Mouse (Mus musculus): ENCODE measurements around the gene Rgs16. TPM values are rescaled to one million over a fixed set of nuclear protein-coding genes. Genes with fewer than 3 reads are reported as not detected.
A peak's percentile ranks its signal among the peaks of the same experiment; 100 is the strongest.
"Not testable (repeated sequence)": the region's sequence is repeated elsewhere in the genome, so short reads cannot be mapped to it uniquely, and the experiment has no call there.

Gene Rgs16
- polyA plus RNA-seq, 1 experiment, result not detected

DNA sequence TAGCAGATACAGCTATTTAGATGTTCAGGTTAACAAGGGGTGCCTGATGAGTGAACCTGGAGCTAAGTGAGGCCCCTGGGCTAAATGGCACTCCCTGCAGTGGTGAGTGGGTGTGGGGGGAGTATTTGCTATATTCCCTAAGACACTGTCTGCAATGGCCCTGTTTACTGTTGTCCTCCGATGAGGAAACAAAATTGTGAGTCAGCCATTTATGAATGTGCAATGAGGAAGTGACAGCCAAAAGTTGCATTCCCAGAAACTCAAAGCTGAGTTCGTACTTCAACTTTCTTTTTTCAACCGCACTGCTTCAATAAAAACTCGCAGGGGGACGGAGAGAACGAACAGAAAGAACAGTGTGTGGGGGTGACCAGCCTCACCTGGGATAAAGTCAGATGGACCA, 12.4 kb downstream of the Rgs16 start:
- 76% methylated on average over 6 of the region's 6 CpGs for WGBS
- Histone ChIP-seq H3K27ac (ENCODE audit: insufficient read depth, low read depth, low read length) (peak overlapping the region; percentile 73; the same call in 1 of the 2 replicates), H3K4me1 (ENCODE audit: control insufficient read depth, insufficient read depth, low read length) (peaks cover 11% of the 10 kb centered on the region), H3K4me3 (ENCODE audit: insufficient read depth, low read depth, low read length) (peak overlapping the region; percentile 52; the same call in 1 of the 2 replicates)
- TF ChIP-seq CTCF (IDR thresholded peaks at IDR 0.05; ENCODE audit: insufficient read depth, low read depth, low read length), result no peak
- TF ChIP-seq POLR2A (IDR thresholded peaks at IDR 0.05; ENCODE audit: insufficient read depth, low read depth, low read length), result no peak

DNA sequence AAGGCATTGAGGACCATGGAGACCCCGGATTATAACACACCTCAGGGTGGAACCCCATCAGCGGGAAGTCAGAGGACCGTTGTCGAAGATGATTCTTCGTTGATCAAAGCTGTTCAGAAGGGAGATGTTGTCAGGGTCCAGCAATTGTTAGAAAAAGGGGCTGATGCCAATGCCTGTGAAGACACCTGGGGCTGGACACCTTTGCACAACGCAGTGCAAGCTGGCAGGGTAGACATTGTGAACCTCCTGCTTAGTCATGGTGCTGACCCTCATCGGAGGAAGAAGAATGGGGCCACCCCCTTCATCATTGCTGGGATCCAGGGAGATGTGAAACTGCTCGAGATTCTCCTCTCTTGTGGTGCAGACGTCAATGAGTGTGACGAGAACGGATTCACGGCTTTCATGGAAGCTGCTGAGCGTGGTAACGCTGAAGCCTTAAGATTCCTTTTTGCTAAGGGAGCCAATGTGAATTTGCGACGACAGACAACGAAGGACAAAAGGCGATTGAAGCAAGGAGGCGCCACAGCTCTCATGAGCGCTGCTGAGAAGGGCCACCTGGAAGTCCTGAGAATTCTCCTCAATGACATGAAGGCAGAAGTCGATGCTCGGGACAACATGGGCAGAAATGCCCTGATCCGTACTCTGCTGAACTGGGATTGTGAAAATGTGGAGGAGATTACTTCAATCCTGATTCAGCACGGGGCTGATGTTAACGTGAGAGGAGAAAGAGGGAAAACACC, 13.7 kb downstream of the Rgs16 start:
- TF ChIP-seq CTCF (IDR thresholded peaks at IDR 0.05; ENCODE audit: insufficient read depth, low read depth, low read length) (no peak), POLR2A (IDR thresholded peaks at IDR 0.05; ENCODE audit: insufficient read depth, low read depth, low read length) (no peak)
- H3K4me1 ChIP-seq (ENCODE audit: control insufficient read depth, insufficient read depth, low read length), result peaks cover 11% of the 10 kb centered on the region

DNA sequence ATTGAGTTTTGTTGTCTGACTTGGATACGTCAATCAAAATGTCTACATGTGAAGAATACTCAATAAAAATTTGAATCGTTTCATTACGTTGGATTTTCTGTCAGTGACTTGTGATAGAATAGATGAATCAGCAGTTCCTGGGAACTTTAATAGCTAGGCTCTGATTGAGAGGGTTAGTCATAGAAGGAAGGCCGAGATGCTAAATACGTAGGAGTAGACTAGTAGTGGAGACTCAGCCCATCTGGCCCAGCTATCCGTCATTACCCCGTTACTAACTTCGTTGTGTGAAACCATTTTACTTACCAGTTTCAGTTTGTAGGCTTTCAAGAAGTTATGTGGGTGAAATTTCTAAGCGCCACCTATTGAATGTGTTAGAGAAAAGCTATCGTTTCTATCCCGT, 24.0 kb downstream of the Rgs16 start:
- Histone ChIP-seq H3K4me1 (ENCODE audit: control insufficient read depth, insufficient read depth, low read length) (peaks cover 10% of the 10 kb centered on the region), H3K27ac (ENCODE audit: insufficient read depth, low read depth, low read length) (no peak overlapping the region), H3K4me3 (ENCODE audit: insufficient read depth, low read depth, low read length) (no peak overlapping the region)
- TF ChIP-seq CTCF (IDR thresholded peaks at IDR 0.05; ENCODE audit: insufficient read depth, low read depth, low read length), result no peak
- no peak for TF ChIP-seq POLR2A (IDR thresholded peaks at IDR 0.05; ENCODE audit: insufficient read depth, low read depth, low read length)
- WGBS, result 64% methylated on average over 11 of the region's 11 CpGs

More for the DNA sequence above, 13.7 kb downstream of the Rgs16 start:
- no peak overlapping the region for H3K4me3 ChIP-seq (ENCODE audit: insufficient read depth, low read depth, low read length)
- H3K27ac ChIP-seq (ENCODE audit: insufficient read depth, low read depth, low read length), result no peak overlapping the region
- 81% methylated on average over 25 of the region's 25 CpGs for WGBS

DNA sequence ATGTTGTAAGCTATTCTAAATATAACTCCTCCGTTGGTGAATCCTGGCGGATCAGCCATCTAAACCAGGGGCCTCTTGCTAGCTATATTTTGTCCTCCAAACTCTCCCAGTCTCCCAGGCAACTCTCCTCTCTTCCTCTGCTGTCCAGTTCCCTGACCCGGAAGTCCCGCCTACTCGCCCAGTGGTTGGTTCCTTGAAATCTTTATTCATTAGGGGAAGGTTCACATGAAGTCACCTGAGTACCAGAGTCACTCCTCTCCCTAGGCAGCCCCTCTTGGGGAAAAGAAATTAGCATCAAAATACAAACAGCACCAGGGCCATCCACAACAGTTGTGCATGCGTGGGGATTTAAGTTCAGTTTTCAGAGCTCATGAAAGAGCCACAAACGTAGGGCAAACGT, 26.1 kb downstream of the Rgs16 start:
- H3K4me1 ChIP-seq (ENCODE audit: control insufficient read depth, insufficient read depth, low read length), result peaks cover 11% of the 10 kb centered on the region

DNA sequence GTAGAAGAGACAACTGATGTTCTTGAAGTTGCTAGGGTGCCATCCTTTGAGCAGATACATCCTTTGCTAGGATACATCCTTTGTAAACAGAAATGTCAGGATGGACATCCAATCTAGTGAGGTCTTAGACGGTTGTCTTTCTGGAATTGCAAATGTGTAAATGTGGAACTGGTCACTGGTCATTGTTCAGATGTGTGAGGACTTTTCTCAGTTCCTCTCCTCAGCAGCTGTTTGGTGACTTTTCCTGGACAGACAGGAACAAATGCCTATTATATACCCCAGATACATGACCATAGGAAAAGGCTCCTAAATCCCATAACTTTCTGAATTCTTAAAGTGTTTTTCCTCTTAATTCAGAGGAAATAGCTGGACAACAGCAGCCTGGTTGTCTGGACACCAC, 27.1 kb downstream of the Rgs16 start:
- TF ChIP-seq POLR2A (IDR thresholded peaks at IDR 0.05; ENCODE audit: insufficient read depth, low read depth, low read length), result no peak
- TF ChIP-seq CTCF (IDR thresholded peaks at IDR 0.05; ENCODE audit: insufficient read depth, low read depth, low read length), result no peak
- Histone ChIP-seq H3K4me3 (ENCODE audit: insufficient read depth, low read depth, low read length) (no peak overlapping the region), H3K4me1 (ENCODE audit: control insufficient read depth, insufficient read depth, low read length) (peaks cover 11% of the 10 kb centered on the region), H3K27ac (ENCODE audit: insufficient read depth, low read depth, low read length) (no peak overlapping the region)
- WGBS, result 89% methylated on average over 1 of the region's 1 CpGs

More for the DNA sequence above, 26.1 kb downstream of the Rgs16 start:
- H3K4me3 ChIP-seq (ENCODE audit: insufficient read depth, low read depth, low read length), result no peak overlapping the region
- TF ChIP-seq POLR2A (IDR thresholded peaks at IDR 0.05; ENCODE audit: insufficient read depth, low read depth, low read length), result no peak
- no peak for TF ChIP-seq CTCF (IDR thresholded peaks at IDR 0.05; ENCODE audit: insufficient read depth, low read depth, low read length)
- WGBS, result 34% methylated on average over 8 of the region's 8 CpGs
- peak overlapping the region; percentile 58 for H3K27ac ChIP-seq (ENCODE audit: insufficient read depth, low read depth, low read length)

DNA sequence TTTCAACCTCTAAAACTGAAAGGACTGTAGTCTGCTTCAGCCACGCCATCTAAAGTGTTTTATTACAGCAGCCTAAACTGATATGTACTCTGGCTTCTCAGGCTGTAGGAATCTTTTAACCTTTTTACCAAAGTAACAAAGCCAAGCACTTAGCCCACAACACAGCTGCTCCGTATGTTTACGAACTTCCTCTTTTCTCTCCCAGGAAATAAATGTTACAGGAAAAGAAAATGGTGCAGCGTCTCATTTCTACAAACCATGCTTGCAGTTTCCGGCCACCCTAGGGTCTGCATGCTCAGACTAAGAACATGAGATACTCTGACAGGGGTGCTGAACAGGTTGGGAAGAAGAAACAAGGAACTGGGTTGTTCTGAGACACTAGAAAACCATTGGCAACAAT, 28.3 kb downstream of the Rgs16 start:
- no peak overlapping the region for H3K27ac ChIP-seq (ENCODE audit: insufficient read depth, low read depth, low read length)
- WGBS, result 64% methylated on average over 5 of the region's 5 CpGs

DNA sequence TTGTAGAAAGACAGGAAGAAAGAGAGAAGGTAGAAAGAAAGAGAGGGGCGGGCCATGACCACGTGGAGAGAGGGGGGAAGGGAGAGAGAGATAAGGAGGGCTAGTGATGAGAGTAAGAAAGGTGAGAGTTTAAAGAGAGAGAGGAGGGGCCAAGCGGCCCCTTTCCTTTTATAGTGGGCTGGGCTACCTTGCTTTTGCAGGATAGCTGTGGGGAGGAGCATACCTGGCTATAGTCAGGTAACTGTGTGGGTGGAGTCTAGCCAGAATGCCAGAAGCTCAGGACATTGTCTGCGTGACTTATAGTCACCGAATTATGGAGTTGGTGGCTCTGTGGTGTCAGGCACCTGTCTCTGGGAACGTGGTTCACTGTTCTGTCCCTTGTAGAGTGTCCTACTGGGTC, 29.4 kb downstream of the Rgs16 start:
- H3K4me1 ChIP-seq (ENCODE audit: control insufficient read depth, insufficient read depth, low read length), result peaks cover 11% of the 10 kb centered on the region
- WGBS, result 75% methylated on average over 6 of the region's 6 CpGs
- not testable (repeated sequence) for H3K27ac ChIP-seq (ENCODE audit: insufficient read depth, low read depth, low read length); H3K4me3 ChIP-seq (ENCODE audit: insufficient read depth, low read depth, low read length)

More for the DNA sequence above, 28.3 kb downstream of the Rgs16 start:
- H3K4me1 ChIP-seq (ENCODE audit: control insufficient read depth, insufficient read depth, low read length), result peaks cover 11% of the 10 kb centered on the region
- no peak overlapping the region for H3K4me3 ChIP-seq (ENCODE audit: insufficient read depth, low read depth, low read length)
- TF ChIP-seq CTCF (IDR thresholded peaks at IDR 0.05; ENCODE audit: insufficient read depth, low read depth, low read length) (no peak), POLR2A (IDR thresholded peaks at IDR 0.05; ENCODE audit: insufficient read depth, low read depth, low read length) (no peak)

DNA sequence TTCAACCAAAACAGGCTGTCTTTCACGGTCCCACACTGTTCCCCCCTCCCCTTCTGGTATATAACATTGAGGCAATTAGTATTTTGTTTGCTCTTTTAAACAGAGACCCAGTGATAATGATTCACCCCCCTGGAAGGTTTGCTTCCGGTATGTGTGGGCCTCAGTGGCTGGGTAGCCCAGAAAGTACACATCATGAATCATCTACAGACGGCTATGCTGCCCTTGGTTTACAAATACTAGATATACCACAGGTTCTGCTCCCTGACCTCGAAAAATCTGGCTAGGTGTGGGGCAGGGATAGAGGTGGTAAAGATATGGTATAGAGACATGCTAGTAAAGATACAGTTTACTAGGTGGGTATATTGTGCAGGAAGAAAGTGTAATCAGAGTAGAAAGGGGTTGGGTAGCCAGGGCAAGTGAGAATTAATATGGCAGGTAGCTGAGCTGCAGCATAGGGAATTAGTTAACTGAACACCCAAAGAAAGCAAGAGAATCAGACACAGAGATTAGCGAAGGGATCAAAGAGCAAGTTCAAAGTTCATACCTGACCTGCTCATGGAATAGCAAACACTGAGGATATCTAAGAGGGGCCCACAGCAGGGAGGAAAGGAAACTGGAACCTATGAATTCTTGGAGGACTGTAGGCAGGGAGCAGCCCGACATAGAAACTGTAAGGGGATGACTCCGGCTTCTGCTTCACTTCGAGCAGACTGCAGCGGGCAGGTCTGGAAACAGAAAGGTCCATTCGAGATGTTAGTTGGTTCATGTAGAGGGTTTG, 30.0 kb downstream of the Rgs16 start:
- no peak for TF ChIP-seq CTCF (IDR thresholded peaks at IDR 0.05; ENCODE audit: insufficient read depth, low read depth, low read length)
- no peak for TF ChIP-seq POLR2A (IDR thresholded peaks at IDR 0.05; ENCODE audit: insufficient read depth, low read depth, low read length)
- Histone ChIP-seq H3K27ac (ENCODE audit: insufficient read depth, low read depth, low read length) (no peak overlapping the region), H3K4me1 (ENCODE audit: control insufficient read depth, insufficient read depth, low read length) (peaks cover 11% of the 10 kb centered on the region), H3K4me3 (ENCODE audit: insufficient read depth, low read depth, low read length) (no peak overlapping the region)
- 86% methylated on average over 10 of the region's 10 CpGs for WGBS

DNA sequence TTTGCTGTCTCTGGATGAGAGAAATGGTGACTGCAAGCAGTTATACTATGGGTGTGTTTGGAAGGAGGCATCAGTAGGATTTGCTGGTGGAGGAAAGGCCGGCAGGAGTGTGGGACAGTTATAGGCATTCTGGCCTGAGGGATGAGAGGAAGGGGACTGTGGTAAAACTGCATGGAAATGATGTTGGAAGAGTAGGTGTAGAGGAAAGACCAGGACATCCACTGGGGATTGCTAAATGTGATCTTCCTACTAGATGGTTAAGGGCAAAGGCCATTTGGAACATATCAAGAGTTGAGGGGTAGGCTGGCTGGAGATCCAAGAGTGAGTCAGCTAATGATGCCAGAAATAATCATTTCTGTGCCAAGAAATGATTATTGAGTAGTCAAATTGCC, 30.6 kb downstream of the Rgs16 start:
- WGBS, result 100% methylated on average over 1 of the region's 1 CpGs
- peaks cover 10% of the 10 kb centered on the region for H3K4me1 ChIP-seq (ENCODE audit: control insufficient read depth, insufficient read depth, low read length)
- H3K4me3 ChIP-seq (ENCODE audit: insufficient read depth, low read depth, low read length), result no peak overlapping the region
- no peak for TF ChIP-seq POLR2A (IDR thresholded peaks at IDR 0.05; ENCODE audit: insufficient read depth, low read depth, low read length)
- no peak for TF ChIP-seq CTCF (IDR thresholded peaks at IDR 0.05; ENCODE audit: insufficient read depth, low read depth, low read length)
- no peak overlapping the region for H3K27ac ChIP-seq (ENCODE audit: insufficient read depth, low read depth, low read length)
